Mouse (Mus musculus) MEL-GATA-1-ER (cell line): ENCODE measurements around the gene Plek2.
A peak's percentile ranks its signal among the peaks of the same experiment; 100 is the strongest.
"Not testable (repeated sequence)": the region's sequence is repeated elsewhere in the genome, so short reads cannot be mapped to it uniquely, and the experiment has no call there.

Source experiments
- DNase-seq: peaks from one replicate; pipeline ENCODE4 v3.0.0-alpha.2; 2012; ENCODE audit warnings: low read depth; ENCODE audit errors: extremely low read depth

Gene Plek2

GRCm38 (mm10) chr12:78906707-78907162, at the start of gene Plek2:
TSS of gene Plek2 (minus strand) at chr12:78906964.
- DNase-seq = no peak

GRCm38 (mm10) chr12:78956405-78956804, 49.6 kb upstream of the Plek2 start:
- DNase-seq = no peak

GRCm38 (mm10) chr12:78952484-78952883, 45.7 kb upstream of the Plek2 start:
- DNase-seq = no peak

- no peak for DNase-seq
Observed at GRCm38 (mm10) chr12:78952053-78952452, 45.3 kb upstream of the Plek2 start.

- DNase-seq = no peak
Observed at GRCm38 (mm10) chr12:78947661-78948060, 40.9 kb upstream of the Plek2 start.

GRCm38 (mm10) chr12:78947161-78947560, 40.4 kb upstream of the Plek2 start:
- peak; percentile 5 for DNase-seq

GRCm38 (mm10) chr12:78942931-78943330, 36.2 kb upstream of the Plek2 start:
- no peak for DNase-seq

- DNase-seq = no peak
Observed at GRCm38 (mm10) chr12:78940081-78940480, 33.3 kb upstream of the Plek2 start.

GRCm38 (mm10) chr12:78939393-78940037, 32.8 kb upstream of the Plek2 start:
- DNase-seq = no peak

GRCm38 (mm10) chr12:78936494-78936893, 29.7 kb upstream of the Plek2 start:
- no peak for DNase-seq

- no peak for DNase-seq
Observed at GRCm38 (mm10) chr12:78929900-78930299, 23.1 kb upstream of the Plek2 start.

- DNase-seq = no peak
Observed at GRCm38 (mm10) chr12:78927287-78927686, 20.5 kb upstream of the Plek2 start.

GRCm38 (mm10) chr12:78923539-78924189, 16.9 kb upstream of the Plek2 start:
- no peak for DNase-seq

- DNase-seq = not testable (repeated sequence)
Observed at GRCm38 (mm10) chr12:78922977-78923376, 16.2 kb upstream of the Plek2 start.

GRCm38 (mm10) chr12:78922058-78922457, 15.3 kb upstream of the Plek2 start:
- no peak for DNase-seq

- DNase-seq = no peak
Observed at GRCm38 (mm10) chr12:78921421-78921820, 14.7 kb upstream of the Plek2 start.

- DNase-seq = peak; percentile 80
Observed at GRCm38 (mm10) chr12:78919079-78919712, 12.4 kb upstream of the Plek2 start.

- peak; percentile 77 for DNase-seq
Observed at GRCm38 (mm10) chr12:78918227-78919078, 11.7 kb upstream of the Plek2 start.

GRCm38 (mm10) chr12:78916278-78916677, 9.5 kb upstream of the Plek2 start:
- DNase-seq = no peak

GRCm38 (mm10) chr12:78915561-78915960, 8.8 kb upstream of the Plek2 start:
- DNase-seq = no peak

GRCm38 (mm10) chr12:78914458-78914857, 7.7 kb upstream of the Plek2 start:
- no peak for DNase-seq
